Mouse (Mus musculus): ENCODE measurements at regions not wholly inside any gene's neighbourhood (a gene's known extent, or its start where the extent isn't known, plus 50 kb on each side); places are given as distances from the start of the nearest gene placed in this dataset.

GRCm38 (mm10) chr2:138123331-138123730, 133.0 kb upstream of the Btbd3 start:
- H3K4me1 ChIP-seq: peaks cover 6% of the 10 kb centered on the region; the same call in 1 of the 2 replicates
- peaks cover 2% of the 10 kb centered on the region for H3K9me3 ChIP-seq
- no peaks in the 10 kb centered on the region for H3K27me3 ChIP-seq (replicated peaks; ENCODE audit: low read depth, poor library complexity, severe bottlenecking)
- no peak overlapping the region for H3K4me3 ChIP-seq
- no peak overlapping the region for H3K27ac ChIP-seq (replicated peaks)
- no peaks in the 10 kb centered on the region for H3K36me3 ChIP-seq (replicated peaks)
- DNase-seq (ENCODE audit: low spot score): no peak
- 63% methylated on average over 5 of the region's 5 CpGs for WGBS

- Histone ChIP-seq H3K9me3 (peaks cover 6% of the 10 kb centered on the region), H3K4me1 (peaks cover 6% of the 10 kb centered on the region; the same call in 1 of the 2 replicates), H3K36me3 (replicated peaks) (no peaks in the 10 kb centered on the region), H3K4me3 (no peak overlapping the region), H3K27me3 (replicated peaks; ENCODE audit: low read depth, poor library complexity, severe bottlenecking) (no peaks in the 10 kb centered on the region), H3K27ac (replicated peaks) (no peak overlapping the region)
- whole genome bisulfite sequencing: 88% methylated on average over 1 of the region's 1 CpGs
- DNase-seq (ENCODE audit: low spot score): no peak
Observed at GRCm38 (mm10) chr2:138120868-138121267, 135.5 kb upstream of the Btbd3 start.

- no peaks in the 10 kb centered on the region for H3K36me3 ChIP-seq (replicated peaks)
- H3K4me1 ChIP-seq: peaks cover 6% of the 10 kb centered on the region; the same call in 1 of the 2 replicates
- 86% methylated on average over 2 of the region's 2 CpGs for WGBS
- H3K27me3 ChIP-seq (replicated peaks; ENCODE audit: low read depth, poor library complexity, severe bottlenecking): no peaks in the 10 kb centered on the region
- H3K9me3 ChIP-seq: peaks cover 6% of the 10 kb centered on the region
- H3K27ac ChIP-seq (replicated peaks): no peak overlapping the region
- no peak for DNase-seq (ENCODE audit: low spot score)
- no peak overlapping the region for H3K4me3 ChIP-seq
Observed at GRCm38 (mm10) chr2:138120131-138120530, 136.2 kb upstream of the Btbd3 start.

- Histone ChIP-seq H3K9me3 (no peaks in the 10 kb centered on the region), H3K4me1 (no peaks in the 10 kb centered on the region), H3K4me3 (no peak overlapping the region), H3K36me3 (replicated peaks) (no peaks in the 10 kb centered on the region), H3K27me3 (replicated peaks; ENCODE audit: low read depth, poor library complexity, severe bottlenecking) (no peaks in the 10 kb centered on the region), H3K27ac (replicated peaks) (no peak overlapping the region)
- WGBS: 91% methylated on average over 2 of the region's 2 CpGs
- DNase-seq (ENCODE audit: low spot score): no peak
Observed at GRCm38 (mm10) chr2:138099777-138100176, 156.6 kb upstream of the Btbd3 start.

GRCm38 (mm10) chr2:138085390-138085789, 171.0 kb upstream of the Btbd3 start:
- no peaks in the 10 kb centered on the region for H3K36me3 ChIP-seq (replicated peaks)
- no peaks in the 10 kb centered on the region; the same call in 1 of the 2 replicates for H3K4me1 ChIP-seq
- no peak overlapping the region for H3K27ac ChIP-seq (replicated peaks)
- no peak overlapping the region for H3K4me3 ChIP-seq
- 90% methylated on average over 6 of the region's 6 CpGs for WGBS
- no peaks in the 10 kb centered on the region for H3K27me3 ChIP-seq (replicated peaks; ENCODE audit: low read depth, poor library complexity, severe bottlenecking)
- no peaks in the 10 kb centered on the region for H3K9me3 ChIP-seq
- DNase-seq (ENCODE audit: low spot score): no peak

GRCm38 (mm10) chr2:138084564-138085283, 171.6 kb upstream of the Btbd3 start:
- WGBS: 86% methylated on average over 6 of the region's 6 CpGs
- no peak overlapping the region for H3K4me3 ChIP-seq
- no peak overlapping the region for H3K27ac ChIP-seq (replicated peaks)
- no peaks in the 10 kb centered on the region for H3K9me3 ChIP-seq
- H3K27me3 ChIP-seq (replicated peaks; ENCODE audit: low read depth, poor library complexity, severe bottlenecking): no peaks in the 10 kb centered on the region
- DNase-seq (ENCODE audit: low spot score): no peak
- H3K36me3 ChIP-seq (replicated peaks): no peaks in the 10 kb centered on the region
- H3K4me1 ChIP-seq: no peaks in the 10 kb centered on the region

- H3K4me1 ChIP-seq: no peaks in the 10 kb centered on the region
- 82% methylated on average over 6 of the region's 6 CpGs for WGBS
- H3K27ac ChIP-seq (replicated peaks): no peak overlapping the region
Observed at GRCm38 (mm10) chr2:138074020-138074613, 182.2 kb upstream of the Btbd3 start.

GRCm38 (mm10) chr2:138072165-138072728, 184.1 kb upstream of the Btbd3 start:
- Histone ChIP-seq H3K27me3 (replicated peaks; ENCODE audit: low read depth, poor library complexity, severe bottlenecking) (no peaks in the 10 kb centered on the region), H3K4me1 (no peaks in the 10 kb centered on the region), H3K9me3 (no peaks in the 10 kb centered on the region), H3K4me3 (no peak overlapping the region), H3K36me3 (replicated peaks) (no peaks in the 10 kb centered on the region), H3K27ac (replicated peaks) (no peak overlapping the region)
- DNase-seq (ENCODE audit: low spot score): no peak
- 49% methylated on average over 6 of the region's 6 CpGs for WGBS

More at GRCm38 (mm10) chr2:138074020-138074613, 182.2 kb upstream of the Btbd3 start:
- no peaks in the 10 kb centered on the region for H3K36me3 ChIP-seq (replicated peaks)
- H3K27me3 ChIP-seq (replicated peaks; ENCODE audit: low read depth, poor library complexity, severe bottlenecking): no peaks in the 10 kb centered on the region
- no peak for DNase-seq (ENCODE audit: low spot score)
- H3K4me3 ChIP-seq: no peak overlapping the region
- no peaks in the 10 kb centered on the region for H3K9me3 ChIP-seq

- no peak overlapping the region for H3K27ac ChIP-seq (replicated peaks)
- 84% methylated on average over 4 of the region's 4 CpGs for WGBS
- no peaks in the 10 kb centered on the region for H3K9me3 ChIP-seq
- H3K4me1 ChIP-seq: no peaks in the 10 kb centered on the region
- H3K4me3 ChIP-seq: no peak overlapping the region
- DNase-seq (ENCODE audit: low spot score): no peak
- no peaks in the 10 kb centered on the region for H3K27me3 ChIP-seq (replicated peaks; ENCODE audit: low read depth, poor library complexity, severe bottlenecking)
- H3K36me3 ChIP-seq (replicated peaks): no peaks in the 10 kb centered on the region
Observed at GRCm38 (mm10) chr2:138053081-138053480, 203.3 kb upstream of the Btbd3 start.

- Histone ChIP-seq H3K4me1 (no peaks in the 10 kb centered on the region), H3K4me3 (no peak overlapping the region), H3K9me3 (no peaks in the 10 kb centered on the region), H3K27me3 (replicated peaks; ENCODE audit: low read depth, poor library complexity, severe bottlenecking) (no peaks in the 10 kb centered on the region), H3K27ac (replicated peaks) (no peak overlapping the region), H3K36me3 (replicated peaks) (no peaks in the 10 kb centered on the region)
- no peak for DNase-seq (ENCODE audit: low spot score)
- 87% methylated on average over 5 of the region's 5 CpGs for WGBS
Observed at GRCm38 (mm10) chr2:138048341-138048740, 208.0 kb upstream of the Btbd3 start.

- no peak overlapping the region for H3K4me3 ChIP-seq
- H3K4me1 ChIP-seq: no peaks in the 10 kb centered on the region
- no peaks in the 10 kb centered on the region for H3K27me3 ChIP-seq (replicated peaks; ENCODE audit: low read depth, poor library complexity, severe bottlenecking)
- 58% methylated on average over 11 of the region's 11 CpGs for WGBS
- DNase-seq (ENCODE audit: low spot score): no peak
- no peaks in the 10 kb centered on the region for H3K9me3 ChIP-seq
- no peak overlapping the region for H3K27ac ChIP-seq (replicated peaks)
- H3K36me3 ChIP-seq (replicated peaks): no peaks in the 10 kb centered on the region
Observed at GRCm38 (mm10) chr2:138047781-138048201, 208.6 kb upstream of the Btbd3 start.

GRCm38 (mm10) chr2:138047361-138047760, 209.0 kb upstream of the Btbd3 start:
- Histone ChIP-seq H3K36me3 (replicated peaks) (no peaks in the 10 kb centered on the region), H3K27me3 (replicated peaks; ENCODE audit: low read depth, poor library complexity, severe bottlenecking) (no peaks in the 10 kb centered on the region), H3K9me3 (no peaks in the 10 kb centered on the region), H3K27ac (replicated peaks) (no peak overlapping the region), H3K4me1 (no peaks in the 10 kb centered on the region), H3K4me3 (no peak overlapping the region)
- WGBS: 84% methylated on average over 10 of the region's 10 CpGs
- DNase-seq (ENCODE audit: low spot score): no peak

GRCm38 (mm10) chr2:138046918-138047317, 209.4 kb upstream of the Btbd3 start:
- Histone ChIP-seq H3K4me3 (no peak overlapping the region), H3K27me3 (replicated peaks; ENCODE audit: low read depth, poor library complexity, severe bottlenecking) (no peaks in the 10 kb centered on the region), H3K27ac (replicated peaks) (no peak overlapping the region), H3K4me1 (no peaks in the 10 kb centered on the region), H3K9me3 (no peaks in the 10 kb centered on the region), H3K36me3 (replicated peaks) (no peaks in the 10 kb centered on the region)
- no peak for DNase-seq (ENCODE audit: low spot score)
- WGBS: 89% methylated on average over 3 of the region's 3 CpGs
